Mouse (Mus musculus): ENCODE measurements around the gene Etv6. TPM values are rescaled to one million over a fixed set of nuclear protein-coding genes. Genes with fewer than 3 reads are reported as not detected.

Etv6 gene
- polyA plus RNA-seq, 1 experiment, result 4.4 TPM

DNA sequence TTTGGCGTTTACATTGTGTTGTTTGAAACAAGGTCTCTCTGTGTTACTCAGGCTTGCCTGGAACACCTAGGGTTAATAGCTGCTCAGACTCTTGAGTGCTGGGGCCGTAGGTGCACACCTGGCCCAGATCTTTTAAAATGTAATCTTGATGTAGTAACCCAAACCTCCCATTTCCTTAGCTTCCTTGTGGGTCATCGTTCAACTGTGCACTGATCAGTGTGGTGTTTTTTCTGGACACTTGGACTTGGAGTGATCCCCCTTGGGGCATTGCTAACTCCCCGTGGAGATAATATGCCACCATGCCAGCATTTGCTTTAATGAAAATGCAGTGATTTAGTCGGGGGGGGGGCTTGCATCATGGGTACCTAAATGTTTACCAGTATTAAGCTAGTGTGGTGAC lies 153.7 kb downstream of the Etv6 start:
- TF ChIP-seq POLR2A (IDR thresholded peaks at IDR 0.05; ENCODE audit: control insufficient read depth, low read depth, low read length), result no peak
- TF ChIP-seq CTCF (IDR thresholded peaks at IDR 0.05; ENCODE audit: control insufficient read depth, insufficient read depth, insufficient replicate concordance, low read depth, low read length), result no peak
- Histone ChIP-seq H3K4me1 (ENCODE audit: control insufficient read depth, insufficient read depth, low read length) (peaks cover 5% of the 10 kb centered on the region; the same call in 1 of the 2 replicates), H3K27ac (ENCODE audit: control insufficient read depth, insufficient read depth, low read depth, low read length) (peak overlapping the region; percentile 23), H3K36me3 (ENCODE audit: control insufficient read depth, insufficient read depth, low read length) (no peaks in the 10 kb centered on the region), H3K27me3 (ENCODE audit: control insufficient read depth, insufficient read depth, low read length) (no peaks in the 10 kb centered on the region), H3K4me3 (ENCODE audit: control insufficient read depth, low read depth, low read length) (no peak overlapping the region)

DNA sequence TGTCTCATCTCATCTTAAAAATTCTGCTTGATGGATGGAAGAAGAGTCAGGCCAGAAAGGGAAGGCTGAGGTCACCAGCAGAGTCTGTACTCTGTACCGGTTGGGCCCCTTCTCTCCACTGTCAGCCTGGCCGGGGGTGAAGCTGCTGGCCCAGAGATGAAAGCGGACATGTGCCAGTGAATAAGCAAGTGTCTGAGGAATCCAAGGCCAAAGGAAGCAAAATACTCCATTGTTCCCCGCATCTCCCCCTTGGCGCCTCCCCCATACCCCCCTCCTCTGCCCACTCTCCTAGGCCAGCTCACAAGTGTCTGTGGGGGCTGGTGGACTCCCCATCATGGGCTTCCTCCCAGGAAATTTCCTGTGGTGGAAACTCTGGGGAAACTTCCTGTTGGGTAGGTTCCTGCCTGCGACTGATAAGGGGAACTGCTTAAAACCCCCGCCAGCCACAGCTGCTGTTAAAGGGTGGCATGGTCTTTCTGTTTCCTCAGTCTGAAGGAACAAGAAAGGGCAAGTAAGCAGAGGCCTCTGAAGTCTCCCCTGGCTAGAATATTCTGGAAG lies 154.2 kb downstream of the Etv6 start:
- Histone ChIP-seq H3K4me3 (ENCODE audit: control insufficient read depth, low read depth, low read length) (no peak overlapping the region), H3K36me3 (ENCODE audit: control insufficient read depth, insufficient read depth, low read length) (no peaks in the 10 kb centered on the region), H3K27me3 (ENCODE audit: control insufficient read depth, insufficient read depth, low read length) (no peaks in the 10 kb centered on the region), H3K4me1 (ENCODE audit: control insufficient read depth, insufficient read depth, low read length) (peaks cover 5% of the 10 kb centered on the region; the same call in 1 of the 2 replicates), H3K27ac (ENCODE audit: control insufficient read depth, insufficient read depth, low read depth, low read length) (peak overlapping the region; percentile 58)
- TF ChIP-seq POLR2A (IDR thresholded peaks at IDR 0.05; ENCODE audit: control insufficient read depth, low read depth, low read length), result no peak
- TF ChIP-seq CTCF (IDR thresholded peaks at IDR 0.05; ENCODE audit: control insufficient read depth, insufficient read depth, insufficient replicate concordance, low read depth, low read length), result no peak

DNA sequence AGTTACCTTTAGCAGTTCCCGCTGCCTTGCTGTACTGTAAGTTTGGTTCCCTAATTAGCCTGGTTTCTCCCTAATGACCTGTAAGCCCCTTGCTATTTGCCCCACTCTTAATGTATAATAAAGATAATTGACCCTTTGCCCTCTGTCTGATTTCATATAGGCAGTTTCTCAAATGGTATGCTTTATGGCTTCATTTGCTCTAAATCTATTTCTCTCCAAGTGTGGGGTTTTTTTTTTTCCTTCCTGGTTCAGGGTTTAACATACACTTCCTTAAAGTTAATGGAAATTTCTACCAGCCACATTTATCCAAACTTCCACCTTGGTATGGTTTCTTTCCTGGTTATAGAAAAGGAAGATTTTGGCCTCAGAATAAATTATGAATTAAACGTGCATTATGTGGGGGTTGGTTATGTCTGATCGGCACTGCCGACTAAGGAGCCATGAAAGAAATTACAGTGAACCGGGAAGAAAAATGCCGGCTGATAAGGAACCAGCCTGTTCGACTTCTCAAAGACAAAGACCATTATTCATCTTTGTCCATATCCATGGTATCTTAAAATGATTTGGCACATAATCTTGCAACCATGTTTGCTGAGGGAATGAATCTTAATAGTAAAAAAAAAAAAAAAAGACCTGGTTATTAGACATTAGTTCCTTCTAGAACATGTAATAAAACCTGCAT lies 155.2 kb downstream of the Etv6 start:
- Histone ChIP-seq H3K27me3 (ENCODE audit: control insufficient read depth, insufficient read depth, low read length) (no peaks in the 10 kb centered on the region), H3K27ac (ENCODE audit: control insufficient read depth, insufficient read depth, low read depth, low read length) (no peak overlapping the region), H3K36me3 (ENCODE audit: control insufficient read depth, insufficient read depth, low read length) (no peaks in the 10 kb centered on the region), H3K4me1 (ENCODE audit: control insufficient read depth, insufficient read depth, low read length) (peaks cover 5% of the 10 kb centered on the region; the same call in 1 of the 2 replicates), H3K4me3 (ENCODE audit: control insufficient read depth, low read depth, low read length) (no peak overlapping the region)
- no peak for TF ChIP-seq POLR2A (IDR thresholded peaks at IDR 0.05; ENCODE audit: control insufficient read depth, low read depth, low read length)
- TF ChIP-seq CTCF (IDR thresholded peaks at IDR 0.05; ENCODE audit: control insufficient read depth, insufficient read depth, insufficient replicate concordance, low read depth, low read length), result no peak

DNA sequence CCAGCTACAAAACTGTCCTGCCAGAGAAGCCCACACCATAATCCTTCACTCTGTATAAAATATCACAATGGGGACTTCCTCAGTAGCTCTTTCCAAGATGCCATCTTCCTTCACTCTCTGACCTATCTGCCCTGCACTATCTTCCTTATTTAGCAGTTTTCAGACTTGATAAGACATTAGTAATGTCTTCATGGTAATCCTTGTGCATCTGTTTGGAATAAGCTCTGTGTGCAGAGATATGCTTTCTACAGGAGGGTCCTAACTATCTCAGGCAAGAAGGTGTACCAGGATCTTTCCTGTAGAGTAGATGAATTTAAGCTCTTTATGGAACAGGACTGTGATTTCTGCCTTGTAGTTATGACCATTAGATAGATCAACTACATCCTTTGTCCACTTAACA lies 157.2 kb downstream of the Etv6 start:
- no peak for TF ChIP-seq CTCF (IDR thresholded peaks at IDR 0.05; ENCODE audit: control insufficient read depth, insufficient read depth, insufficient replicate concordance, low read depth, low read length)
- H3K4me1 ChIP-seq (ENCODE audit: control insufficient read depth, insufficient read depth, low read length), result peaks cover 5% of the 10 kb centered on the region; the same call in 1 of the 2 replicates

DNA sequence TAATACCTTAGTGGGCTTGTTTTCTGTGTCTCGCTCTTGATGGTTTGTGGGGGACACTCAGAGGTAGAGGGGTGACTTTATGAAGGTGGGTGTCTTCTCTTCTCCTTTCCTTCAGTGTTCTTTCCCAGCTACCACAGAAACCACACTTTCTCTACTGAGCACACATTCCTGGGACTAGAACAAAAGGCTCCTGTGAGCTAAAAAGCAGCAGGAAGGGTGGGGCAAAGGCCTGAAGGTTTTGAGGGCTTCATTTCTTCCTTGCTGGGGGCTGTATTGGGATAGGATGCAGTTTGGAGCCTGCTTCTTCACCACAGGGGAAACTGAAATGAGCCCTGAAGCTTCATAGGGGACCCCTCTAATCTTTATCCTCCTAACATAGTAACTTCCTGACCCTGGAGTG lies 164.4 kb downstream of the Etv6 start:
- Histone ChIP-seq H3K4me3 (ENCODE audit: control insufficient read depth, low read depth, low read length) (no peak overlapping the region), H3K27me3 (ENCODE audit: control insufficient read depth, insufficient read depth, low read length) (no peaks in the 10 kb centered on the region), H3K4me1 (ENCODE audit: control insufficient read depth, insufficient read depth, low read length) (peaks cover 3% of the 10 kb centered on the region; the same call in 1 of the 2 replicates), H3K36me3 (ENCODE audit: control insufficient read depth, insufficient read depth, low read length) (no peaks in the 10 kb centered on the region), H3K27ac (ENCODE audit: control insufficient read depth, insufficient read depth, low read depth, low read length) (peak overlapping the region; percentile 61; the same call in 1 of the 2 replicates)
- TF ChIP-seq POLR2A (IDR thresholded peaks at IDR 0.05; ENCODE audit: control insufficient read depth, low read depth, low read length) (no peak), CTCF (IDR thresholded peaks at IDR 0.05; ENCODE audit: control insufficient read depth, insufficient read depth, insufficient replicate concordance, low read depth, low read length) (no peak)

More for the DNA sequence above, 157.2 kb downstream of the Etv6 start:
- no peak overlapping the region for H3K4me3 ChIP-seq (ENCODE audit: control insufficient read depth, low read depth, low read length)
- no peaks in the 10 kb centered on the region for H3K36me3 ChIP-seq (ENCODE audit: control insufficient read depth, insufficient read depth, low read length)
- no peaks in the 10 kb centered on the region for H3K27me3 ChIP-seq (ENCODE audit: control insufficient read depth, insufficient read depth, low read length)
- no peak overlapping the region for H3K27ac ChIP-seq (ENCODE audit: control insufficient read depth, insufficient read depth, low read depth, low read length)

DNA sequence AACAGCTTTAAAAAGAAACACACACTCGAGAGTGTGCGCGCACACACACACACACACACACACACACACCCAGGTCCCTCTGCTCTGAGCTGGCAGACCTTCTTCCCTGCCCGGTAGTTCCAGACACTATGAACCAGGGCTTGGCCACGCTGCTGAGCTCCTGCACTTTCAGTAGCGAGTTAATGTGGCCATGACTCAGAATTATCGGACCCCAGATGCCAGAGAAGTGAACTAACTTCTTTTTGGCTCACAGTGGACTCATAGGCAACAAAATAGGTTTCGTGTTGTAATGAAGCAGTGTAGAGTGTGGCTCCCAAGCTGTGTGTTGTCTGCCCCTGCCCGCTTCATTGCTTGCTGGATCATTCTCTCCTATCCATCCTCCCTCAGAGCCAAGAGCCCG lies 165.1 kb downstream of the Etv6 start:
- Histone ChIP-seq H3K4me3 (ENCODE audit: control insufficient read depth, low read depth, low read length) (no peak overlapping the region), H3K27me3 (ENCODE audit: control insufficient read depth, insufficient read depth, low read length) (no peaks in the 10 kb centered on the region), H3K4me1 (ENCODE audit: control insufficient read depth, insufficient read depth, low read length) (peaks cover 3% of the 10 kb centered on the region; the same call in 1 of the 2 replicates), H3K36me3 (ENCODE audit: control insufficient read depth, insufficient read depth, low read length) (no peaks in the 10 kb centered on the region), H3K27ac (ENCODE audit: control insufficient read depth, insufficient read depth, low read depth, low read length) (peak overlapping the region; percentile 61; the same call in 1 of the 2 replicates)
- no peak for TF ChIP-seq CTCF (IDR thresholded peaks at IDR 0.05; ENCODE audit: control insufficient read depth, insufficient read depth, insufficient replicate concordance, low read depth, low read length)
- TF ChIP-seq POLR2A (IDR thresholded peaks at IDR 0.05; ENCODE audit: control insufficient read depth, low read depth, low read length), result no peak

DNA sequence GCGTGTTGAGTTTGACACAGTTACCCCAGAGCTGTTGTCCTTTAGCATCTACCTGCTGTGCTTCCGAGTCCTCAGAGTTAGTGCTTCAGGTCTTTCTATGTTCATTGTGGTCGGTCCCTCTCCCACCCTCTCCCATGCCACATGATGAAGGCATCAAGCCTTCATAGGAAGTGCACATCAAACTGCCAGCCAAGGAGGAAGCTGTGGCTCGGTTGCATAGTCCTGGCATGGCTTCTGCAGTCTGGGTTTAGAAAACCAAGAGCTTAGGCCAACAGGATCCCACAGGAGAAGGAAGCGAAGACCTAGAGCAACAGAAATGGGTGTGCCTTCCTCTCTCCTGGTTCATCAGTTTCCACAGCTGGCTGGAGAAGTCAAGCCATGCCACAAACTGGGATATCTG lies 166.7 kb downstream of the Etv6 start:
- no peak overlapping the region for H3K27ac ChIP-seq (ENCODE audit: control insufficient read depth, insufficient read depth, low read depth, low read length)
- TF ChIP-seq POLR2A (IDR thresholded peaks at IDR 0.05; ENCODE audit: control insufficient read depth, low read depth, low read length), result no peak
- TF ChIP-seq CTCF (IDR thresholded peaks at IDR 0.05; ENCODE audit: control insufficient read depth, insufficient read depth, insufficient replicate concordance, low read depth, low read length), result no peak
- H3K36me3 ChIP-seq (ENCODE audit: control insufficient read depth, insufficient read depth, low read length), result no peaks in the 10 kb centered on the region
- no peaks in the 10 kb centered on the region for H3K27me3 ChIP-seq (ENCODE audit: control insufficient read depth, insufficient read depth, low read length)
- peaks cover 3% of the 10 kb centered on the region; the same call in 1 of the 2 replicates for H3K4me1 ChIP-seq (ENCODE audit: control insufficient read depth, insufficient read depth, low read length)
- H3K4me3 ChIP-seq (ENCODE audit: control insufficient read depth, low read depth, low read length), result no peak overlapping the region

Data from testis, adult 2 months (tissue).